Mouse (Mus musculus) E14TG2a.4 (cell line): Measurements from ENCODE around the gene Cdc25a.

Experiments used
- H3K27me3 ChIP-seq: 2 replicates; pipeline ENCODE4 v1.6.1; 2014; ENCODE audit warnings: low read length, control low read depth; ENCODE audit not compliant: insufficient read depth
- H3K36me3 ChIP-seq: 2 replicates; pipeline ENCODE4 v1.6.1; 2014; ENCODE audit warnings: low read length, control low read depth; ENCODE audit not compliant: insufficient read depth
- H3K4me1 ChIP-seq: replicated peaks from 2 replicates; pipeline ENCODE4 v1.6.1; 2014; ENCODE audit warnings: low read depth, low read length, control low read depth
- H3K4me3 ChIP-seq: replicated peaks from 2 replicates; pipeline ENCODE4 v1.5.1; 2014; ENCODE audit warnings: mild to moderate bottlenecking, low read length
- H3K9me3 ChIP-seq: 2 replicates; pipeline ENCODE4 v1.6.1; 2014; ENCODE audit warnings: low read length, control low read depth
- CTCF ChIP-seq: conservative IDR thresholded peaks from 2 replicates; pipeline ENCODE4 v1.5.1; 2014; ENCODE audit warnings: low read length
- NANOG ChIP-seq: IDR thresholded peaks from 2 replicates; pipeline ENCODE4 v1.6.1; 2014; ENCODE audit warnings: borderline replicate concordance, low read length, mixed read lengths
- POU5F1 ChIP-seq: IDR thresholded peaks from 2 replicates; pipeline ENCODE4 v1.6.1; 2014; ENCODE audit warnings: low read length, borderline replicate concordance

The Cdc25a gene

DNA sequence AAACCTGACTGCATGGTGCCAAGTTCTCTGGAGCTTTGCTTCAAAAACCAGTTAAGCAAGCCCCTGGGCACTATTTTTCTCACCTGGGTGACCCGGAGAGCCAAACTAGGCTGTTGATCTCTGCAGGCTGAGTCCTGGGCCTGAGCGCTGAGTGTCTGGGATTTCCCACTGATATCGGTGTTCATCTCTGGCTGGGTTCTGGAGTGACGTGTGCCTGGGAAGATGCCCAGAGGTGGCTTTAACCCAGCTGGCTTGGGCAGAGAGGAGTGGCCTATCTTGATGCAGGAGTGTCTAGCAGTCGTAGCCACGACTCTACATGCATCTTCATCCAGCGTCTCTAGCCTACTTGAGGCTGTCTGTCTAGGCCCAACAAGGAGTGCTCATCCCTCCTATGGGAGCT is 36.4 kb downstream of the Cdc25a start:
- Histone ChIP-seq H3K36me3 (no peaks in the 10 kb centered on the region), H3K27me3 (no peaks in the 10 kb centered on the region), H3K9me3 (no peaks in the 10 kb centered on the region), H3K4me3 (no peak overlapping the region), H3K4me1 (peaks cover 76% of the 10 kb centered on the region)
- TF ChIP-seq POU5F1 (no peak), CTCF (no peak), NANOG (no peak)

DNA sequence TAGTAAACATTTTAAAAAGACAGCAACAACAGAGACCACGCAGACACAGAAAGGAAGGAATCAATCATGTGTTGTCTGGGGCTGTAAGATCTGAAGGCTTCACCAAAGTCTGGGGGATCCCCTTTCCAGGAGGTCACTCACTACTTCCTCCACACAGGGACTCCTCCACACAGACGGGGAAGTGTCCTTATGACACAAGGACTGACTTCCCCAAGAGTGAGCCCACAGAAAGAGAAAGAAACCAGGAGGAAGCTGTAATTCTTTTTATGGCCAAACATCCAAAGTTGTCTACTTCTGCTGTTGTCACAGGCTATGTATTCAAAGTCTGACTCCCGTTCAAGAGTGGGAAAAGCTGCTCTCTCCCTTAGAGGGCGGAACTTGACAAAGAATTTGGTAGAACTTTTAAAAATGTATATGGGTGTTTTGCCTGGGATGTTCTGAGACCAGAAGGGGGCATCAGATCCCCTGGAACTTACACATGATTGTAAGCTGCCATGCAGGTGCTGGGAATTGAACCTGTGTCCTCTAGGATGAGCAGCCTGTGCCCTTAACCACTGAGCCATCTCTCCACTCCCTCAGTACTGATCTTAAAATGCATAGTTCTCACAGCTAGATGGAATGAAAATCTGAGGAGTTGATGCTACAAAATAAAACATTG is 39.0 kb downstream of the Cdc25a start:
- no peaks in the 10 kb centered on the region for H3K27me3 ChIP-seq

DNA sequence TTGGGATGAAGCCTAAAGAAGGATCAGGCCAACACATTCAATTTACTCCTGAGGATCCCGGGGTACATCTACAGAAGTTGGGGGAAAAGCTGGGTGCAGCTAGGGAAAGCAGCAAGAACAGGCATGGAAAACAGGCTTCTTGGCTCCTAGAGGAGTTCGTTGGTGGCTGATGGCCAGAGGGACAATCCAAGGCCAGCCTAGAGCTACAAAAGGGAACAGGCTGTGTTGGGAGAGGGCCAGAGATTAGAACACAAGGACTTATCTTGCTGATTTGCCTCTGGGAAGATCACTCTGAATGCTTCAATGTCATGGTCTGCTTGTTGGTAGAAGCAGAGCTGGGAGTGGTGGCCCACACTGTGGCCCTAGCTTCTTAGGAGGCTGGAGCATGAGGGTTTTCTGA is 42.6 kb downstream of the Cdc25a start:
- Histone ChIP-seq H3K4me3 (no peak overlapping the region), H3K27me3 (no peaks in the 10 kb centered on the region), H3K36me3 (no peaks in the 10 kb centered on the region), H3K9me3 (no peaks in the 10 kb centered on the region), H3K4me1 (peaks cover 46% of the 10 kb centered on the region)
- TF ChIP-seq NANOG (no peak), CTCF (no peak), POU5F1 (no peak)

More for the DNA sequence above, 39.0 kb downstream of the Cdc25a start:
- Histone ChIP-seq H3K9me3 (no peaks in the 10 kb centered on the region), H3K4me3 (no peak overlapping the region), H3K36me3 (no peaks in the 10 kb centered on the region), H3K4me1 (peaks cover 61% of the 10 kb centered on the region)
- TF ChIP-seq CTCF, result no peak
- no peak for TF ChIP-seq POU5F1
- TF ChIP-seq NANOG, result no peak

DNA sequence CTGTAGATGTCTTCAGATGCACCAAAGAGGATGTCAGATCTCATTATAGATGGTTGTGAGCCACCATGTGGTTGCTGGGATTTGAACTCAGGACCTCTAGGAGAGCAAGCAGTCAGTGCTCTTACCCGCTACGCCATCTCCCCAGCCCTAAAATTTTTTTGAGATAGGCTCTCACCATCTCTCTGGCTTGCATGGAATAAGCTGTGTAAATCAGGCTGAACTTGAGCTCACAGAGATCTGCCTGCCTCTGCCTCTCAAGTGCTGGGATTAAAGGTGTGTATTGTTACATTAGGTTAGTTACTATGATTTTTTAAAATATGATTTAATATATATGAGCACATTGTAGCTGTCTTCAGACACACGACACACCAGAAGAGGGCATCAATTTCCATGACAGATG is 53.8 kb downstream of the Cdc25a start:
- Histone ChIP-seq H3K4me3 (no peak overlapping the region), H3K4me1 (peaks cover 25% of the 10 kb centered on the region), H3K36me3 (no peaks in the 10 kb centered on the region), H3K9me3 (no peaks in the 10 kb centered on the region), H3K27me3 (no peaks in the 10 kb centered on the region)
- TF ChIP-seq CTCF, result no peak
- no peak for TF ChIP-seq POU5F1
- TF ChIP-seq NANOG, result no peak

DNA sequence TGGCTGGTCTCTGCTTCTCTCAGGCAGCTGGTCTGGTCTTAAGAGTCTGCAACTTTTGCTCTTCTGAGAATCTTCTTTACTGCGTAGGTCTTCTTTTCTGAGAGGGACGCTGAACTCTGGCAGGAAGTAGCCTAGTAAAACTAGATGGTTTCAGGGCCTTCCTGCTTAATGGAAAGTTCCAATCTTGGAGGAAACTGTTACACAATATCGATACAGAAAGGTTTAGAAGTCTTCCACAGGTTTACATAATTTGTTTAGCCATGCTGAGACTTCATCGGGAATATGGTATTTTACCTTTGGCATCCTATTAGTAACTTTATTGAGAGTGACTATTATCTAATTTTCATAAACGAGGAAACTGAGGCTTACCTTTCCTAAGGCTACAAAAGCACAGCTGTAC is 54.7 kb downstream of the Cdc25a start:
- Histone ChIP-seq H3K36me3 (no peaks in the 10 kb centered on the region), H3K4me3 (no peak overlapping the region), H3K4me1 (peaks cover 32% of the 10 kb centered on the region), H3K9me3 (no peaks in the 10 kb centered on the region), H3K27me3 (no peaks in the 10 kb centered on the region)
- no peak for TF ChIP-seq CTCF
- no peak for TF ChIP-seq POU5F1
- no peak for TF ChIP-seq NANOG

DNA sequence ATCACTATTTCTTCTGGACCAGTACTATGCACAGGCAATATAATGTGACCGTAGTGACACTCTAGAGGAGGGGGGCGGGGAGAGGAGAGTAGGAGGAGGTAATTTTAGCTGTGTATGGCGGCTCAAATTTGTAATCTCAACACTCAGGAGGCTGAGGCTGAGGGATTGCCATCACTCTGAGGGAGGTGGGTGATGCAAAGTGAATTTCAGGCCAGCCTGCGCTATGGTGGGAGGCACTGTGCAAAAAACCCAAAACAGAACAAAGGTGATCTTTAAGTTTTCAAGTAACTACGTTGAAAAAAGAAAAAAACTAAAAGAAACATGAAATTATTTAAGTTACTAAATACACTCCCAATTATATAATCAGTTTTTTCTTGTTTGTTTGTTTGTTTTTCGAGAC is 55.4 kb downstream of the Cdc25a start:
- Histone ChIP-seq H3K27me3 (no peaks in the 10 kb centered on the region), H3K9me3 (no peaks in the 10 kb centered on the region), H3K4me3 (peak overlapping the region; percentile 91), H3K36me3 (no peaks in the 10 kb centered on the region), H3K4me1 (peaks cover 38% of the 10 kb centered on the region)
- no peak for TF ChIP-seq POU5F1
- no peak for TF ChIP-seq CTCF
- no peak for TF ChIP-seq NANOG

DNA sequence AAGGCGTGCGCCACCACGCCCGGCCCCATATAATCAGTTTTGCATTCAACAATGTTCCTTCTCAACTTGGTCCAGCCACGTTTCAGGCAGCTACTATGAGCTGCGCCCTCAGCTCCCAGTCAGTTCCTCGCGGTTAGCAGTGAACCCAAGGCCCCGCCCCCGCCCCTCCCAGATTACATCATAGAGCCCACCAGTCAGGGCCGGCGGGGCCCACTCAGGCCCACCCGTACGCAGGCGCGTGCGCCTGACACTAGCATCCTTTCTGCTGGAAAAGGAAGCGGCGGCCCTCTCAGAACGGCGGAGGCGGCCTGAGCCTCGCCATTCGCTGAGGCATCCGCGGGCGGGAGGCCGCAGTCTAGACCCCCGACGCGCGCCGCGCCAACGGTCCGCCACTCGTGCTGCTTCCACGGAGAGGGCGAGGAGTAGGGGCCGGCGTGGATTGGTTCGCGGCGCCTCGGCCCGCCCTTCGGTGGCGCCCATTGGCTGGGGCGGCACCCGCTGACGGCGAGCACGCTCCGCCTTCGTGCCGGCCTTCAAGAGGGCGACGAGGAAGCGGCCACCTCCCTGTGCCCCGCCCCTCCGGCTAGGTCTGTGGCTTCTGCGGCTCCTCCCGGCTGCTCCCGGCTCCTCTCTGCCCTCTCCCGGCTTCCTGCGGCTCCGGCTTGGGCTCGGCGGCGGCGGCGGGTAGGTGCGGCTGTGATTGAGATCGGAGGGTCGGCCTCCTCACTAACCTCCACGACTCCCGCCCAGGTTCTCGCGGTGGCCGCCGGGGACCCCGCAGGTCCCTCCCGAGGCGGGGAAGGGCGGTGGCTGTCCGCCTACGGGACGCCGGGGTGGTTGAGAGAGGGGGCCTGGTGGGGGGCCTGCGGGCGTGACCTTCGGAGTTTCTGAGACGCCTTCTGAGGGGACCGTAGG is 56.1 kb downstream of the Cdc25a start, which contains the start of gene Map4:
Gene Map4, plus strand, starts transcription at position 204 of the 915 bp plus-strand sequence.
- peak within 1 kb of the TSS; percentile 91 for H3K4me3 ChIP-seq
- H3K4me1 ChIP-seq, result peaks cover 38% of the 10 kb centered on the region
- no peaks in the 10 kb centered on the region for H3K36me3 ChIP-seq
- TF ChIP-seq CTCF (no peak), POU5F1 (no peak), NANOG (no peak)
- H3K27me3 ChIP-seq, result no peaks in the 10 kb centered on the region
- no peaks in the 10 kb centered on the region for H3K9me3 ChIP-seq

DNA sequence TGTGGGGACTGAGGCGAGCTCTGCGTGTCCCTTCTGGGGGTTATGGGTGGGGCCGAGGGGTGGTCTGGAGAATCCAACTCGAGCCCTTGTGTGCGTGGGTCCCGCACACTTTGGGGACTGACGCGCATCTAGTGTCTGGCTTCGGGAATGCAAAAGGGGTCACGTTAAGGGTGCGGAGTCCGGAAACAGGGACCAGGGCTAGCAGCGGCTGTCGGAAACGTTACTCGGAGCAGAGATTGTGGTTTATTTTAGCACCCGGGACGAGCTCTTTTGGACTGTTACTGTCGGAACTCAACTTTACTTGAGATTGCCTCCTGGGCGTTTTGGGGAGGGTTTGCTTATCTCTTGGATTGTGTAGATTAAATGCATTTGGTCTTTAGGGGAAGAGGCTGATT is 57.0 kb downstream of the Cdc25a start:
- H3K36me3 ChIP-seq, result no peaks in the 10 kb centered on the region
- peaks cover 46% of the 10 kb centered on the region for H3K4me1 ChIP-seq
- H3K4me3 ChIP-seq, result peak overlapping the region; percentile 91
- TF ChIP-seq POU5F1 (no peak), NANOG (no peak), CTCF (no peak)
- no peaks in the 10 kb centered on the region for H3K27me3 ChIP-seq
- no peaks in the 10 kb centered on the region for H3K9me3 ChIP-seq

DNA sequence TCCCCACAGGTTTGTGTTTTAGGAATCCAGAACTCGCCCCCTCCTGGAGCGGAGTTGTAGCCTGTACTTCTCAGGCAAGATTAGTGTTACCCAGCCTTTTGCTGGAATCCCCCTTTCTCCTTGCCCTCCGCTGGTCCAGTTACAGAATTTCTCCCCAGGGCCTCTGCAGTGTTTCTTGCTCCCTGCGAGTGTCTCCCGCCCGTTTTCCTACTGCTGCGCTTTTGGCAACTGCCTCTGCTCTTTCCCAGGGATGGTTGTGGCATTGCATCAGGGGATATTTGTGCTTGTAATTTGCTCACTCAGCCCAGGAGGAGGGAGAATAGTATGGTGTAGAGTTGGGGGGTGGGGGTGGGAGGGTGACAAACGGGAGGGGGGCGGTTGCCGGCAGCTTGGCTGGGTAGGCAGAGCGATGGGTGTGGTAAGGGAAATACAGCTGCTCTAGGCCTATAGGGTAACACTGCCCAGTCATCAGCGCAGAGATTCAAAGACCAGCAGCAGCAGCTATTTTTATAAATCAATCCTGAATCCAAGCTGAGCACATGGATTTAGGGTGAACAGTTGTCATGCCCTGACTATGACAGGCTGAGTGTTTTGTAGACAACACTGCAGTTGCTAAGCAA is 57.5 kb downstream of the Cdc25a start:
- no peaks in the 10 kb centered on the region for H3K36me3 ChIP-seq

More for the DNA sequence above, 57.5 kb downstream of the Cdc25a start:
- H3K9me3 ChIP-seq, result no peaks in the 10 kb centered on the region
- H3K4me1 ChIP-seq, result peaks cover 46% of the 10 kb centered on the region
- peak overlapping the region; percentile 91 for H3K4me3 ChIP-seq
- TF ChIP-seq POU5F1 (no peak), NANOG (no peak), CTCF (no peak)
- H3K27me3 ChIP-seq, result no peaks in the 10 kb centered on the region
